Mouse (Mus musculus): ENCODE measurements around the gene 1700067P10Rik. TPM values are rescaled to one million over a fixed set of nuclear protein-coding genes. Genes with fewer than 3 reads are reported as not detected.

Gene 1700067P10Rik
- total and polyA plus RNA-seq, 2 experiments = not detected

GRCm38 (mm10) chr17:48107862-48108261 is 18.7 kb downstream of the 1700067P10Rik start:
- Histone ChIP-seq H3K9ac (ENCODE audit: low read depth, low read length) (no peak overlapping the region), H3K4me1 (ENCODE audit: control insufficient read depth, insufficient read depth, low read length) (no peaks in the 10 kb centered on the region), H3K4me3 (ENCODE audit: insufficient read depth, low read depth, low read length) (no peak overlapping the region), H3K27ac (replicated peaks; ENCODE audit: insufficient read depth, low read depth, low read length) (no peak overlapping the region), H3K27me3 (ENCODE audit: control insufficient read depth, insufficient read depth, low read length) (no peaks in the 10 kb centered on the region), H3K79me2 (ENCODE audit: control insufficient read depth, insufficient read depth, low read length) (no peaks in the 10 kb centered on the region), H3K36me3 (ENCODE audit: control insufficient read depth, insufficient read depth, low read length) (no peaks in the 10 kb centered on the region)
- TF ChIP-seq POLR2A (IDR thresholded peaks at IDR 0.05; ENCODE audit: extremely low read depth, insufficient read depth, low read length) (no peak), CTCF (IDR thresholded peaks at IDR 0.05; ENCODE audit: low read depth, low read length) (no peak)
- DNase-seq (ENCODE audit: extremely low read depth, low read depth, low spot score) = no peak
- WGBS = 74% methylated on average over 6 of the region's 6 CpGs

GRCm38 (mm10) chr17:48108520-48108919 is 19.4 kb downstream of the 1700067P10Rik start:
- H3K4me1 ChIP-seq (ENCODE audit: control insufficient read depth, insufficient read depth, low read length) = no peaks in the 10 kb centered on the region
- no peaks in the 10 kb centered on the region for H3K36me3 ChIP-seq (ENCODE audit: control insufficient read depth, insufficient read depth, low read length)
- no peak for TF ChIP-seq CTCF (IDR thresholded peaks at IDR 0.05; ENCODE audit: low read depth, low read length)
- 88% methylated on average over 3 of the region's 3 CpGs for WGBS
- no peak overlapping the region for H3K4me3 ChIP-seq (ENCODE audit: insufficient read depth, low read depth, low read length)
- no peak for DNase-seq (ENCODE audit: extremely low read depth, low read depth, low spot score)
- H3K79me2 ChIP-seq (ENCODE audit: control insufficient read depth, insufficient read depth, low read length) = no peaks in the 10 kb centered on the region
- H3K27ac ChIP-seq (replicated peaks; ENCODE audit: insufficient read depth, low read depth, low read length) = no peak overlapping the region
- H3K27me3 ChIP-seq (ENCODE audit: control insufficient read depth, insufficient read depth, low read length) = no peaks in the 10 kb centered on the region
- no peak overlapping the region for H3K9ac ChIP-seq (ENCODE audit: low read depth, low read length)

- Histone ChIP-seq H3K9ac (ENCODE audit: low read depth, low read length) (no peak overlapping the region), H3K27me3 (ENCODE audit: control insufficient read depth, insufficient read depth, low read length) (no peaks in the 10 kb centered on the region), H3K4me3 (ENCODE audit: insufficient read depth, low read depth, low read length) (no peak overlapping the region), H3K79me2 (ENCODE audit: control insufficient read depth, insufficient read depth, low read length) (no peaks in the 10 kb centered on the region), H3K27ac (replicated peaks; ENCODE audit: insufficient read depth, low read depth, low read length) (no peak overlapping the region), H3K36me3 (ENCODE audit: control insufficient read depth, insufficient read depth, low read length) (no peaks in the 10 kb centered on the region), H3K4me1 (ENCODE audit: control insufficient read depth, insufficient read depth, low read length) (no peaks in the 10 kb centered on the region)
- 49% methylated on average over 8 of the region's 8 CpGs for WGBS
- TF ChIP-seq CTCF (IDR thresholded peaks at IDR 0.05; ENCODE audit: low read depth, low read length) = peak; percentile 67
- no peak for TF ChIP-seq POLR2A (IDR thresholded peaks at IDR 0.05; ENCODE audit: extremely low read depth, insufficient read depth, low read length)
- DNase-seq (ENCODE audit: extremely low read depth, low read depth, low spot score) = peak; percentile 30
These were observed 21.6 kb downstream of the 1700067P10Rik start for GRCm38 (mm10) chr17:48110547-48111287.

GRCm38 (mm10) chr17:48118570-48118969 is 29.5 kb downstream of the 1700067P10Rik start:
- Histone ChIP-seq H3K9ac (ENCODE audit: low read depth, low read length) (no peak overlapping the region), H3K36me3 (ENCODE audit: control insufficient read depth, insufficient read depth, low read length) (no peaks in the 10 kb centered on the region), H3K79me2 (ENCODE audit: control insufficient read depth, insufficient read depth, low read length) (no peaks in the 10 kb centered on the region), H3K27ac (replicated peaks; ENCODE audit: insufficient read depth, low read depth, low read length) (no peak overlapping the region), H3K4me3 (ENCODE audit: insufficient read depth, low read depth, low read length) (no peak overlapping the region), H3K4me1 (ENCODE audit: control insufficient read depth, insufficient read depth, low read length) (no peaks in the 10 kb centered on the region), H3K27me3 (ENCODE audit: control insufficient read depth, insufficient read depth, low read length) (no peaks in the 10 kb centered on the region)
- 63% methylated on average over 1 of the region's 1 CpGs for WGBS
- TF ChIP-seq POLR2A (IDR thresholded peaks at IDR 0.05; ENCODE audit: extremely low read depth, insufficient read depth, low read length) (no peak), CTCF (IDR thresholded peaks at IDR 0.05; ENCODE audit: low read depth, low read length) (no peak)
- no peak for DNase-seq (ENCODE audit: extremely low read depth, low read depth, low spot score)

- Histone ChIP-seq H3K27ac (replicated peaks; ENCODE audit: insufficient read depth, low read depth, low read length) (no peak overlapping the region), H3K27me3 (ENCODE audit: control insufficient read depth, insufficient read depth, low read length) (no peaks in the 10 kb centered on the region), H3K9ac (ENCODE audit: low read depth, low read length) (no peak overlapping the region), H3K36me3 (ENCODE audit: control insufficient read depth, insufficient read depth, low read length) (no peaks in the 10 kb centered on the region), H3K4me1 (ENCODE audit: control insufficient read depth, insufficient read depth, low read length) (no peaks in the 10 kb centered on the region), H3K4me3 (ENCODE audit: insufficient read depth, low read depth, low read length) (no peak overlapping the region), H3K79me2 (ENCODE audit: control insufficient read depth, insufficient read depth, low read length) (no peaks in the 10 kb centered on the region)
- peak; percentile 48 for DNase-seq (ENCODE audit: extremely low read depth, low read depth, low spot score)
- no peak for TF ChIP-seq POLR2A (IDR thresholded peaks at IDR 0.05; ENCODE audit: extremely low read depth, insufficient read depth, low read length)
- peak; percentile 79 for TF ChIP-seq CTCF (IDR thresholded peaks at IDR 0.05; ENCODE audit: low read depth, low read length)
- WGBS = 23% methylated on average over 3 of the region's 3 CpGs
These were observed 30.5 kb downstream of the 1700067P10Rik start for GRCm38 (mm10) chr17:48119656-48120055.

- no peaks in the 10 kb centered on the region for H3K27me3 ChIP-seq (ENCODE audit: control insufficient read depth, insufficient read depth, low read length)
- TF ChIP-seq POLR2A (IDR thresholded peaks at IDR 0.05; ENCODE audit: extremely low read depth, insufficient read depth, low read length) (no peak), CTCF (IDR thresholded peaks at IDR 0.05; ENCODE audit: low read depth, low read length) (no peak)
- WGBS = 96% methylated on average over 20 of the region's 20 CpGs
- H3K79me2 ChIP-seq (ENCODE audit: control insufficient read depth, insufficient read depth, low read length) = no peaks in the 10 kb centered on the region
- H3K27ac ChIP-seq (replicated peaks; ENCODE audit: insufficient read depth, low read depth, low read length) = no peak overlapping the region
- no peak overlapping the region for H3K4me3 ChIP-seq (ENCODE audit: insufficient read depth, low read depth, low read length)
- no peak overlapping the region for H3K9ac ChIP-seq (ENCODE audit: low read depth, low read length)
- H3K36me3 ChIP-seq (ENCODE audit: control insufficient read depth, insufficient read depth, low read length) = no peaks in the 10 kb centered on the region
- DNase-seq (ENCODE audit: extremely low read depth, low read depth, low spot score) = no peak
- no peaks in the 10 kb centered on the region for H3K4me1 ChIP-seq (ENCODE audit: control insufficient read depth, insufficient read depth, low read length)
These were observed 31.3 kb downstream of the 1700067P10Rik start for GRCm38 (mm10) chr17:48120456-48120855.

Measured in liver, adult 2 months (tissue).